Mouse (Mus musculus) 3T3-L1 (cell line): ENCODE measurements at regions not wholly inside any gene's neighbourhood (a gene's known extent, or its start where the extent isn't known, plus 50 kb on each side); places are given as distances from the start of the nearest gene placed in this dataset.

Source experiments
- DNase-seq: peaks from one replicate; pipeline ENCODE4 v3.0.0-alpha.2; 2015; ENCODE audit warnings: low read depth, low spot score

GRCm38 (mm10) chr15:50246418-50247186 lies 3638.1 kb upstream of the Gm7489 start:
- DNase-seq, result peak; percentile 94

- DNase-seq, result peak; percentile 19
These were observed 3624.6 kb upstream of the Gm7489 start for GRCm38 (mm10) chr15:50260057-50260456.

GRCm38 (mm10) chr15:50261245-50261872 lies 3623.3 kb upstream of the Gm7489 start:
- DNase-seq, result peak; percentile 89

- DNase-seq, result peak; percentile 73
These were observed 3617.2 kb upstream of the Gm7489 start for GRCm38 (mm10) chr15:50267542-50267941.

- DNase-seq, result peak; percentile 74
These were observed 3613.1 kb upstream of the Gm7489 start for GRCm38 (mm10) chr15:50271646-50272045.

GRCm38 (mm10) chr15:50282576-50282975 lies 3602.1 kb upstream of the Gm7489 start:
- DNase-seq, result no peak

- DNase-seq, result peak; percentile 39
These were observed 3601.2 kb upstream of the Gm7489 start for GRCm38 (mm10) chr15:50283491-50283890.

- DNase-seq, result no peak
These were observed 3582.9 kb upstream of the Gm7489 start for GRCm38 (mm10) chr15:50301831-50302230.

GRCm38 (mm10) chr15:50304085-50304484 lies 3580.6 kb upstream of the Gm7489 start:
- no peak for DNase-seq

GRCm38 (mm10) chr15:50320796-50321195 lies 3563.9 kb upstream of the Gm7489 start:
- peak; percentile 44 for DNase-seq

- no peak for DNase-seq
These were observed 3539.2 kb upstream of the Gm7489 start for GRCm38 (mm10) chr15:50345536-50345935.

GRCm38 (mm10) chr15:50346953-50347352 lies 3537.8 kb upstream of the Gm7489 start:
- DNase-seq, result no peak

- DNase-seq, result peak; percentile 8
These were observed 3524.4 kb upstream of the Gm7489 start for GRCm38 (mm10) chr15:50360033-50360988.

GRCm38 (mm10) chr15:50361334-50361733 lies 3523.4 kb upstream of the Gm7489 start:
- no peak for DNase-seq

GRCm38 (mm10) chr15:50361751-50362507 lies 3522.8 kb upstream of the Gm7489 start:
- peak; percentile 55 for DNase-seq

GRCm38 (mm10) chr15:50400006-50400781 lies 3484.5 kb upstream of the Gm7489 start:
- DNase-seq, result peak; percentile 94

- DNase-seq, result peak; percentile 86
These were observed 3483.3 kb upstream of the Gm7489 start for GRCm38 (mm10) chr15:50401386-50401785.

- DNase-seq, result no peak
These were observed 3482.2 kb upstream of the Gm7489 start for GRCm38 (mm10) chr15:50402551-50402950.

GRCm38 (mm10) chr15:50403883-50404282 lies 3480.8 kb upstream of the Gm7489 start:
- no peak for DNase-seq

- peak; percentile 53 for DNase-seq
These were observed 3475.7 kb upstream of the Gm7489 start for GRCm38 (mm10) chr15:50408985-50409384.
